Mouse (Mus musculus): ENCODE measurements around the gene Pus1. TPM values are rescaled to one million over a fixed set of nuclear protein-coding genes. Genes with fewer than 3 reads are reported as not detected.

The Pus1 gene
- polyA plus RNA-seq, 1 experiment from 2014 or later, result 19.8 TPM

DNA sequence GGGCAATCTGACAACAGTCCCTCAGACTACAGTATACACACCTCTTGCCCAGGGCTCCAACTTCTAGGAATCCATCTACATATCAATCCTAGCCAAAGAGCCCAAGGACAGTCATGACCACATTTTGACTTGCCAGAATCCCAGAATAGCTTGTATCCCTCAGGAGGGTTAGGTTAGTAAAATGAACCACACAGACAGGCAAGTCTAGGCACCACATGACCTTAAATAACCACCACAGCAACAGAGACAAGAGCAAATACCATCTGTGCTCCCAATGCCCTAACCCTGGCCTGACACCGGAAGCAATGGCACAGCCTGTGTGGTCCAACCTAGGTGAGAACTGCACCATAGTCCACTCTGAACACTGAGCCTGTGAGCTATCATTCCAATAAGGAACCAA, 26.2 kb upstream of the Pus1 start:
- Histone ChIP-seq H3K9ac (ENCODE audit: low read depth, low read length) (no peak overlapping the region), H3K4me1 (ENCODE audit: control insufficient read depth, insufficient read depth, low read depth, low read length) (peaks cover 26% of the 10 kb centered on the region), H3K4me3 (ENCODE audit: low read length) (no peak overlapping the region), H3K36me3 (ENCODE audit: control insufficient read depth, insufficient read depth, low read length) (no peaks in the 10 kb centered on the region), H3K27me3 (replicated peaks; ENCODE audit: control insufficient read depth, insufficient read depth, low read length) (no peaks in the 10 kb centered on the region), H3K9me3 (ENCODE audit: control insufficient read depth, low read length) (no peaks in the 10 kb centered on the region), H3K4me2 (ENCODE audit: low read length) (no peak overlapping the region), H3K27ac (ENCODE audit: low read depth, low read length) (no peak overlapping the region)
- ATAC-seq, result no peak
- WGBS, result 87% methylated on average over 1 of the region's 1 CpGs

DNA sequence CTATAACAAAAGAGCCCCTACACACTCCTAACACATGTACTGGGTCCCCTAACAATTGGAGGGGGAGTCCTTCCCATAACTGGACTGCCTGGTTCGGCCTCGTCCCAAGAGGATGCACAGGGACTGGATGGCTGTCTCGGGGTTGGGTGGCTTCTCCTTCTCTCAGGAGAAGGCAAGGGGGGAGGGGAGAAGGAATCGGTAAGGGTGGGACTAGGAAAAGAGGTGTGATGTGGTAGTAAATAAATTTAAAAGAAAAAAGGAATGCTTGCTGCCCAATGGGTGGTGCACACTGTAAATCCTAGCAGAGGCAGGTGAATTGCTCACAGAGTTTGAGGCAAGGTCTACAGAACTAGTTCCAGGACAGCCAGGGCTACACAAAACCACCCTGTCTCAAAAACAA, 25.7 kb upstream of the Pus1 start:
- no peaks in the 10 kb centered on the region for H3K9me3 ChIP-seq (ENCODE audit: control insufficient read depth, low read length)
- peaks cover 26% of the 10 kb centered on the region for H3K4me1 ChIP-seq (ENCODE audit: control insufficient read depth, insufficient read depth, low read depth, low read length)
- no peak overlapping the region for H3K27ac ChIP-seq (ENCODE audit: low read depth, low read length)
- H3K9ac ChIP-seq (ENCODE audit: low read depth, low read length), result no peak overlapping the region
- WGBS, result 90% methylated on average over 4 of the region's 4 CpGs
- no peaks in the 10 kb centered on the region for H3K27me3 ChIP-seq (replicated peaks; ENCODE audit: control insufficient read depth, insufficient read depth, low read length)
- no peak overlapping the region for H3K4me2 ChIP-seq (ENCODE audit: low read length)
- no peak overlapping the region for H3K4me3 ChIP-seq (ENCODE audit: low read length)
- no peak for ATAC-seq
- H3K36me3 ChIP-seq (ENCODE audit: control insufficient read depth, insufficient read depth, low read length), result no peaks in the 10 kb centered on the region

GRCm38 (mm10) chr5:110804012-110804743, 23.7 kb upstream of the Pus1 start:
- 86% methylated on average over 7 of the region's 7 CpGs for WGBS
- Histone ChIP-seq H3K4me3 (ENCODE audit: low read length) (no peak overlapping the region), H3K27ac (ENCODE audit: low read depth, low read length) (no peak overlapping the region), H3K4me2 (ENCODE audit: low read length) (no peak overlapping the region), H3K27me3 (replicated peaks; ENCODE audit: control insufficient read depth, insufficient read depth, low read length) (no peaks in the 10 kb centered on the region), H3K9me3 (ENCODE audit: control insufficient read depth, low read length) (no peaks in the 10 kb centered on the region), H3K4me1 (ENCODE audit: control insufficient read depth, insufficient read depth, low read depth, low read length) (peaks cover 26% of the 10 kb centered on the region), H3K36me3 (ENCODE audit: control insufficient read depth, insufficient read depth, low read length) (no peaks in the 10 kb centered on the region; the same call in 1 of the 2 replicates), H3K9ac (ENCODE audit: low read depth, low read length) (no peak overlapping the region)
- ATAC-seq, result no peak

DNA sequence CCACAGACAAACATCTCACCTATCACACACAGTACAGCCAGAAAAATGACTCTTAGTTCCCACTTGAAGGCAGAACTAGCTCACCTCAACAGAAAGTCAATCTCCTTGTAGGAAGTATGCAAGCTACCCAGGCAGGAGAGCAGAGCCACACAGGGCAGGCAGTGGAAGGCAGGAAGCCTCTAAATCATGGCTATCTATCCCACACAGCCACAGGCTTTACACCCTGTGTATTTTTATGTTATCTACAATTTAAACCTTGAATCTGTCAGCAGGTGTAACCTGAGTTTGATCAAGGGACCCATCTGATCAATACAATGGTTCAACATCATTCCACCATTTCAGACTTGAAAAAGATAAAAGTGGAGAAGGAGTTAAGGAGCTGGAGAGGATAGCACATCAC, 22.4 kb upstream of the Pus1 start:
- peaks cover 14% of the 10 kb centered on the region for H3K4me1 ChIP-seq (ENCODE audit: control insufficient read depth, insufficient read depth, low read depth, low read length)
- H3K9me3 ChIP-seq (ENCODE audit: control insufficient read depth, low read length), result no peaks in the 10 kb centered on the region
- peaks cover 11% of the 10 kb centered on the region for H3K36me3 ChIP-seq (ENCODE audit: control insufficient read depth, insufficient read depth, low read length)
- no peak overlapping the region for H3K9ac ChIP-seq (ENCODE audit: low read depth, low read length)
- H3K4me3 ChIP-seq (ENCODE audit: low read length), result no peak overlapping the region
- H3K27ac ChIP-seq (ENCODE audit: low read depth, low read length), result no peak overlapping the region
- H3K27me3 ChIP-seq (replicated peaks; ENCODE audit: control insufficient read depth, insufficient read depth, low read length), result no peaks in the 10 kb centered on the region
- ATAC-seq, result no peak
- H3K4me2 ChIP-seq (ENCODE audit: low read length), result no peak overlapping the region

DNA sequence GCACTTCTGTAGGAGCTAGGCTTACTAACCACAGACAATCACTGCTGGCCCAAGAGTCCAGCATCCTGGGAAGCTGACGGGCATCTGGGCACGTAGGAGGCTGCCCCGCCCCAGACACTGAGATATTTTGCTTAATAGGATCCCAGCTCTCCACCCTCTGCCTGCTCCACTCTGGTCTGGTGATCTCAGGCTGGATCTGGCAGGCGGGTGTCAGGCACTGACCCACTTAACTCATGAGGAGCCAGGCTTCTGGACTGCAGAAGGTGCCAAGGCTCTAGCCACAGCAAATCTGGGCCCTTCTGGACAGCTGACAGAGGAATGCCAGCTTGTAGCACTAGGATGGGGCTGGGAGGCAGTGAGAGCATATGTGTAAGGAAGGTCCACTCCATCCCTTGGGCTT, 21.7 kb upstream of the Pus1 start:
- peak; percentile 32; the same call in 1 of the 2 replicates for ATAC-seq
- H3K27ac ChIP-seq (ENCODE audit: low read depth, low read length), result no peak overlapping the region
- no peak overlapping the region for H3K4me3 ChIP-seq (ENCODE audit: low read length)
- no peaks in the 10 kb centered on the region for H3K9me3 ChIP-seq (ENCODE audit: control insufficient read depth, low read length)
- H3K9ac ChIP-seq (ENCODE audit: low read depth, low read length), result no peak overlapping the region
- H3K27me3 ChIP-seq (replicated peaks; ENCODE audit: control insufficient read depth, insufficient read depth, low read length), result no peaks in the 10 kb centered on the region
- H3K36me3 ChIP-seq (ENCODE audit: control insufficient read depth, insufficient read depth, low read length), result peaks cover 14% of the 10 kb centered on the region
- H3K4me1 ChIP-seq (ENCODE audit: control insufficient read depth, insufficient read depth, low read depth, low read length), result peaks cover 8% of the 10 kb centered on the region
- H3K4me2 ChIP-seq (ENCODE audit: low read length), result no peak overlapping the region
- 81% methylated on average over 4 of the region's 4 CpGs for WGBS

GRCm38 (mm10) chr5:110801036-110801624, 20.7 kb upstream of the Pus1 start:
- H3K27me3 ChIP-seq (replicated peaks; ENCODE audit: control insufficient read depth, insufficient read depth, low read length), result no peaks in the 10 kb centered on the region
- no peaks in the 10 kb centered on the region; the same call in 1 of the 2 replicates for H3K4me1 ChIP-seq (ENCODE audit: control insufficient read depth, insufficient read depth, low read depth, low read length)
- H3K4me2 ChIP-seq (ENCODE audit: low read length), result no peak overlapping the region
- H3K9me3 ChIP-seq (ENCODE audit: control insufficient read depth, low read length), result no peaks in the 10 kb centered on the region
- no peak overlapping the region for H3K9ac ChIP-seq (ENCODE audit: low read depth, low read length)
- no peak overlapping the region for H3K27ac ChIP-seq (ENCODE audit: low read depth, low read length)
- peaks cover 18% of the 10 kb centered on the region for H3K36me3 ChIP-seq (ENCODE audit: control insufficient read depth, insufficient read depth, low read length)
- 90% methylated on average over 3 of the region's 3 CpGs for WGBS
- no peak overlapping the region for H3K4me3 ChIP-seq (ENCODE audit: low read length)
- ATAC-seq, result no peak

GRCm38 (mm10) chr5:110797696-110798095, 17.2 kb upstream of the Pus1 start:
- H3K36me3 ChIP-seq (ENCODE audit: control insufficient read depth, insufficient read depth, low read length), result peaks cover 47% of the 10 kb centered on the region
- H3K27ac ChIP-seq (ENCODE audit: low read depth, low read length), result no peak overlapping the region
- 73% methylated on average over 4 of the region's 4 CpGs for WGBS
- no peak overlapping the region for H3K4me3 ChIP-seq (ENCODE audit: low read length)
- H3K9ac ChIP-seq (ENCODE audit: low read depth, low read length), result no peak overlapping the region
- no peaks in the 10 kb centered on the region for H3K4me1 ChIP-seq (ENCODE audit: control insufficient read depth, insufficient read depth, low read depth, low read length)
- no peaks in the 10 kb centered on the region for H3K27me3 ChIP-seq (replicated peaks; ENCODE audit: control insufficient read depth, insufficient read depth, low read length)
- H3K4me2 ChIP-seq (ENCODE audit: low read length), result no peak overlapping the region
- ATAC-seq, result no peak
- no peaks in the 10 kb centered on the region for H3K9me3 ChIP-seq (ENCODE audit: control insufficient read depth, low read length)

DNA sequence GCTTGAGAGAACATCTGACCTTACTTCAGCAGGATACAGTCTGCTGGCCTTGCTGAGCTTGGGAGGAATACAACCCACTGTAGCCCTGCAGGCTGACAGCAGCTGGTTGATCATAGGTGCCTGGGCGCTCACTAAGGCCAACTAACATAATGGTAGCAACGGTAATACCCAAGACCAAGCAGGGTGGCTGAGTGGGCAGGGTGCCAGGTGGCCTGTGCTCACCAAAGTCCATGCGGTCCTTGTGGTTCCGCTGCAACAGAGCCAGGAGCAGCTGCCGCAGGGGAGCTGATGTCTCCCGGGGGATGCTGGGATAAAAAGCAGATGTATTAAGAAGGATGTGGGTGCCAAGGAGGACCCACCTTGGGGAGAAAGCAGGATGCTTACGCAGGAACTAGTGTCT, 13.9 kb upstream of the Pus1 start:
- ATAC-seq, result no peak
- H3K4me1 ChIP-seq (ENCODE audit: control insufficient read depth, insufficient read depth, low read depth, low read length), result no peaks in the 10 kb centered on the region
- H3K9ac ChIP-seq (ENCODE audit: low read depth, low read length), result no peak overlapping the region
- no peaks in the 10 kb centered on the region for H3K9me3 ChIP-seq (ENCODE audit: control insufficient read depth, low read length)
- no peak overlapping the region for H3K4me3 ChIP-seq (ENCODE audit: low read length)
- H3K27ac ChIP-seq (ENCODE audit: low read depth, low read length), result no peak overlapping the region
- H3K4me2 ChIP-seq (ENCODE audit: low read length), result no peak overlapping the region
- WGBS, result 83% methylated on average over 7 of the region's 7 CpGs
- H3K27me3 ChIP-seq (replicated peaks; ENCODE audit: control insufficient read depth, insufficient read depth, low read length), result no peaks in the 10 kb centered on the region
- peaks cover 63% of the 10 kb centered on the region for H3K36me3 ChIP-seq (ENCODE audit: control insufficient read depth, insufficient read depth, low read length)

DNA sequence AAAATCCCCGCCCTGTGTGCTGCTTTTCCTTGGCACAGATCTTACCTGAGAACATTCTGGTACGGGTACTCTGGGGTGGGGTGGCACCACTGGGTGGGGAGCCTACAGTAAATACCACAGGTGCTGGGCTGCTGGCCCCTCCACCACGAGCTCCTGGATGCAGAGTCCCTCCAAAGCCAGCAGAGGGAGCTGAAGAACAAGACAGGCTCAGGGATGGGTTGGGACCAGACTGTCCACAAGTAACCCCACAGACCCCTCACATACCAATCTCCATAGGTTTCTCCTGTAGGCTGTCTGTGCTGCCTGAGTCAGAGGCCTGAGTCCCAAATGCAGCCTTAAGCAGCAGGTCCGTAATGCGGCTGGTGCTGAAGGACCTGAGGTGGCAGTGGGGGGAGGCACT, 8.2 kb upstream of the Pus1 start:
- H3K4me1 ChIP-seq (ENCODE audit: control insufficient read depth, insufficient read depth, low read depth, low read length), result no peaks in the 10 kb centered on the region
- peak; percentile 53; the same call in 1 of the 2 replicates for ATAC-seq
- H3K9me3 ChIP-seq (ENCODE audit: control insufficient read depth, low read length), result no peaks in the 10 kb centered on the region
- H3K27ac ChIP-seq (ENCODE audit: low read depth, low read length), result no peak overlapping the region
- H3K4me3 ChIP-seq (ENCODE audit: low read length), result no peak overlapping the region
- 60% methylated on average over 5 of the region's 5 CpGs for WGBS
- H3K4me2 ChIP-seq (ENCODE audit: low read length), result no peak overlapping the region
- H3K9ac ChIP-seq (ENCODE audit: low read depth, low read length), result no peak overlapping the region
- H3K27me3 ChIP-seq (replicated peaks; ENCODE audit: control insufficient read depth, insufficient read depth, low read length), result no peaks in the 10 kb centered on the region
- H3K36me3 ChIP-seq (ENCODE audit: control insufficient read depth, insufficient read depth, low read length), result peaks cover 48% of the 10 kb centered on the region

All from hindbrain, embryonic 16.5 days (tissue).